12 mouse cellular contexts compared by ENCODE assay signal in the genomic region with DNA sequence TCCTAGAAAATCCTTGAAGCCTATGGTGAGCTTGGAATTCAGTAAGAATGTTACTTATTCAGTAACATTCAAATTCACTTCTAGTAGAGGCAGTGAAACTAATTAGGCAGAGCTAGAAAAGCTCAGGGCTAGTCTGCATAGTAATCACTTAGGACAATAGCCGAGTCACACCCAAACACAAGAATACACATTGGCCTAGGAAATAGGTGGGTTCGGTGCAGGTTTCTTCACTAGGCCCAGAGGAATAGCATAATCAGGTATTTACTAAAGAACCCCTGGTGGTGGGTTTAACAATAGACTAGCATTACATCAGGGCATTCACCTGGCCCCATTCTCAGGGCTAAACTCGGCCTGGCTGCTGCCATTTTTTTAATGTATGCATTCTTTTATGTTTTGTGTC. TPM values are rescaled to one million over a fixed set of nuclear protein-coding genes. Genes with fewer than 3 reads are reported as not detected.
"Had no signal": no experiment of that assay in that cellular context is flagged by ENCODE, and none has a peak within 500 bp of the region (broad histone marks: within the 10 kb centered on the region; RNA-seq: fewer than 3 reads in every experiment).

No protein-coding gene starts in this region.

RNA-seq across cellular contexts. Expression of a gene that starts 9.3 kb away (rescaled TPM):
- total RNA-seq: neutrophil, adult 5-6 weeks had no signal
- polyA plus RNA-seq: neural tube, embryonic 13.5 days; neural tube, embryonic 14.5 days; spleen, adult 2 months; stomach, embryonic 14.5 days; thymus, postnatal 0 days had no signal

RNA-seq across cellular contexts. Expression of a gene that starts 32.8 kb away (rescaled TPM):
- total RNA-seq: neutrophil, adult 5-6 weeks had no signal
- polyA plus RNA-seq: neural tube, embryonic 13.5 days; neural tube, embryonic 14.5 days; small intestine, adult 2 months; spleen, adult 2 months; stomach, embryonic 15.5 days; stomach, embryonic 16.5 days; stomach, postnatal 0 days; thymus, adult 2 months; urinary bladder, adult 2 months had no signal
